In the genomic region with DNA sequence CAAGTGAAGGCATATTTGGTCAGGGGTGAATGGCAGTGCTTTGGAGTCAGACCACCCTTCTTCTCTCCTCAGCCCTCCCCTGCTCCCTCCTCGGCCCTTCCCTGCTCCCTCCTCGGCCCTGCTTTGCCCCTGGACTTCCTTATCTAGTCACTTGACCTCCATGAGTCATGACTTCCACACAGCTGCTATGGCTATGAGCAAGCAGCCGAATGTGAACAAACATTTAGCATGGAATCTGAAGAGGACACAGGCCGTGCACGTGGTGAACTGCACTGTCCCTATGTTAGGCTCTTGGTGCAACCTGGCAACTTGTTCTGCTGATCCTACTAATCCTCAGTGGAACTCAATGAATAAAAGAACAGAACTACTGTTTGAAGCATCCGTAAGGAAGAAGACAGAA, we compare ENCODE assay signal across 15 mouse cellular contexts.
"Had no signal": no experiment of that assay in that cellular context is flagged by ENCODE, and none has a peak within 500 bp of the region (broad histone marks: within the 10 kb centered on the region; RNA-seq: fewer than 3 reads in every experiment).

No protein-coding gene starts in this region.

- H3K9ac ChIP-seq: limb, embryonic 12.5 days; liver, embryonic 13.5 days; liver, postnatal 0 days; lung, embryonic 15.5 days; midbrain, embryonic 15.5 days; neural tube, embryonic 13.5 days; stomach, embryonic 15.5 days had no signal

- H3K4me1 ChIP-seq: limb, embryonic 12.5 days; liver, embryonic 13.5 days; midbrain, embryonic 15.5 days; neural tube, embryonic 13.5 days; stomach, embryonic 15.5 days had no signal

- H3K9me3 ChIP-seq: limb, embryonic 12.5 days; liver, embryonic 13.5 days; lung, embryonic 15.5 days; midbrain, embryonic 15.5 days; neural tube, embryonic 13.5 days; stomach, embryonic 15.5 days had no signal

- H3K27ac ChIP-seq: limb, embryonic 12.5 days; liver, embryonic 13.5 days; lung, embryonic 15.5 days; midbrain, embryonic 15.5 days; neural tube, embryonic 13.5 days; stomach, embryonic 15.5 days had no signal

- H3K4me3 ChIP-seq: limb, embryonic 12.5 days; liver, embryonic 13.5 days; lung, embryonic 15.5 days; midbrain, embryonic 15.5 days; neural tube, embryonic 13.5 days; stomach, embryonic 15.5 days had no signal

- H3K27me3 ChIP-seq: limb, embryonic 12.5 days; liver, embryonic 13.5 days; lung, embryonic 15.5 days; midbrain, embryonic 15.5 days; neural tube, embryonic 13.5 days; stomach, embryonic 15.5 days had no signal

- H3K4me2 ChIP-seq: limb, embryonic 12.5 days; liver, embryonic 13.5 days; lung, embryonic 15.5 days; midbrain, embryonic 11.5 days; midbrain, embryonic 15.5 days; neural tube, embryonic 13.5 days; stomach, embryonic 15.5 days had no signal

- ATAC-seq: liver, postnatal 0 days; midbrain, embryonic 15.5 days had no signal

- DNase-seq: kidney, postnatal 25 days; layer of hippocampus, postnatal 36 days; liver; liver, embryonic 13.5 days; liver, postnatal 0 days; lung, postnatal 36 days; right cerebral cortex, postnatal 14 days; thymus, adult 2 months; thymus, postnatal 25 days had no signal

- H3K36me3 ChIP-seq: limb, embryonic 12.5 days; liver, embryonic 13.5 days; lung, embryonic 15.5 days; midbrain, embryonic 15.5 days; neural tube, embryonic 13.5 days; stomach, embryonic 15.5 days had no signal
